Mouse (Mus musculus): ENCODE data around the gene Thoc3.

The Thoc3 gene

DNA sequence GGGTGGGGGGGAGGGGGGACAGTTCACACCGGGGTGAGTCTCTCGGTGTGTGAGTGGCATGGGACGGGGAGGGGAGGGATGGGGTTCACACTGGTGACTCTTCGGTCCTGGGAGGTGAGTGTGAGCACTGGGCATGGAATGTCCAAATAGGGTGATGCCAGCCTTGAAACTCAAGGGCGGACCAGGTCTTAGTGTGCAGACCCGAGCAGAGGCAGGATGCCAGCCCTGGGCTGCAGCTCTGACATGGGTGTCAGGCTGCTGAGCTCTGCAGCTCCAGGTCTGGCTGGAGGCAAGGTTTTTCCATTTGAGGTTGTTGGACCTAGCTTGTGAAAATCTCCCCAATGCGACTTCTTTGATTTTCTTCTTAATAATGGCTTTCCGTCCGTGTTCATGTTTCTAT, 37.5 kb downstream of the Thoc3 start:
- H3K4me1 ChIP-seq (replicated peaks; ENCODE audit: low read depth, low read length): no peaks in the 10 kb centered on the region

DNA sequence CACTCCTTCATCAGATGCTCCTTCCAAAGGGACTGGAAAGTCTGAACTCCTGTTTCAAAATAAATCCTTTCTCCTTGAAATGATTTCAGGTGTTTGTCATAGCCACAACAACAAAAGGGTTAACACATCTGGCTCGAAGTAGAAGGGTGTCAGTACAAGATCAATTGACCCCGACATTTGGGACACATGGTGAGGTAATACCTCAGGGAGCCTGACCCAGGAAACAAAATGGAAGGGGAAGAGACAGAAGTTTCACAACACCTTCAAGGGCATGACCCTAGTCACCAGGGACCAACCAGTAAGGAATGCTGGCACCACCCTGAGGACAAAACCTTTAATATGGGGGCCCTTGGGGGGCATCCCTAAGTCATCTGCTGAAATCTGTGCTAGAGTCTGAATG, 38.6 kb downstream of the Thoc3 start:
- Histone ChIP-seq H3K4me1 (replicated peaks; ENCODE audit: low read depth, low read length) (no peaks in the 10 kb centered on the region), H3K36me3 (ENCODE audit: insufficient read depth, low read length) (no peaks in the 10 kb centered on the region), H3K9me3 (ENCODE audit: low read length) (peaks cover 5% of the 10 kb centered on the region), H3K27me3 (ENCODE audit: insufficient read depth, low read length) (no peaks in the 10 kb centered on the region), H3K4me3 (replicated peaks; ENCODE audit: low read length) (no peak overlapping the region)
- no peak for TF ChIP-seq NANOG (IDR thresholded peaks at IDR 0.05; ENCODE audit: borderline replicate concordance, low read length)
- TF ChIP-seq POU5F1 (IDR thresholded peaks at IDR 0.05; ENCODE audit: borderline replicate concordance, low read length): no peak
- no peak for TF ChIP-seq CTCF (conservative IDR thresholded peaks at IDR 0.05; ENCODE audit: low read length)

More for the DNA sequence above, 37.5 kb downstream of the Thoc3 start:
- no peaks in the 10 kb centered on the region for H3K36me3 ChIP-seq (ENCODE audit: insufficient read depth, low read length)
- no peak overlapping the region for H3K4me3 ChIP-seq (replicated peaks; ENCODE audit: low read length)
- TF ChIP-seq POU5F1 (IDR thresholded peaks at IDR 0.05; ENCODE audit: borderline replicate concordance, low read length) (no peak), CTCF (conservative IDR thresholded peaks at IDR 0.05; ENCODE audit: low read length) (no peak), NANOG (IDR thresholded peaks at IDR 0.05; ENCODE audit: borderline replicate concordance, low read length) (no peak)
- H3K9me3 ChIP-seq (ENCODE audit: low read length): no peaks in the 10 kb centered on the region
- no peaks in the 10 kb centered on the region for H3K27me3 ChIP-seq (ENCODE audit: insufficient read depth, low read length)

DNA sequence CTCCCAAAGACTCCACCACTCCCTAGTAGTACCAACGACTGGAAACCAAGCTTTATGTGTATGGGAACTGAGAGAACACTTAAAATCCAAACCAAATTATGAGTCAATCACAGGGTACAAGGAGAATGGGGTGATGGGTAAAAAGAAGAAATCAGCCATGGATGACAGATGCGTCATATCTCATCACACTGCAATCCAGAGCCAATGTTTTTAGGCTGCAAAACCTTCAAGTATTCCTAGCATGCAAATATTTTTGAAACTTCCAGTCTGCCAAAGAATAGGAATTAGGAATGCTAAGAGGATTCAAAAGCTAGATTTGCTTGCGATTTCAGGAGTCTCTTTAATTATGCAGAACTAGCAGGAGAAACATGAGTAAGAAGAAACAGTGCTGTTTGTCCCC, 39.9 kb downstream of the Thoc3 start:
- TF ChIP-seq NANOG (IDR thresholded peaks at IDR 0.05; ENCODE audit: borderline replicate concordance, low read length): no peak
- no peak for TF ChIP-seq CTCF (conservative IDR thresholded peaks at IDR 0.05; ENCODE audit: low read length)
- no peak for TF ChIP-seq POU5F1 (IDR thresholded peaks at IDR 0.05; ENCODE audit: borderline replicate concordance, low read length)
- Histone ChIP-seq H3K36me3 (ENCODE audit: insufficient read depth, low read length) (no peaks in the 10 kb centered on the region), H3K4me3 (replicated peaks; ENCODE audit: low read length) (no peak overlapping the region), H3K4me1 (replicated peaks; ENCODE audit: low read depth, low read length) (no peaks in the 10 kb centered on the region), H3K9me3 (ENCODE audit: low read length) (peaks cover 18% of the 10 kb centered on the region), H3K27me3 (ENCODE audit: insufficient read depth, low read length) (no peaks in the 10 kb centered on the region)

DNA sequence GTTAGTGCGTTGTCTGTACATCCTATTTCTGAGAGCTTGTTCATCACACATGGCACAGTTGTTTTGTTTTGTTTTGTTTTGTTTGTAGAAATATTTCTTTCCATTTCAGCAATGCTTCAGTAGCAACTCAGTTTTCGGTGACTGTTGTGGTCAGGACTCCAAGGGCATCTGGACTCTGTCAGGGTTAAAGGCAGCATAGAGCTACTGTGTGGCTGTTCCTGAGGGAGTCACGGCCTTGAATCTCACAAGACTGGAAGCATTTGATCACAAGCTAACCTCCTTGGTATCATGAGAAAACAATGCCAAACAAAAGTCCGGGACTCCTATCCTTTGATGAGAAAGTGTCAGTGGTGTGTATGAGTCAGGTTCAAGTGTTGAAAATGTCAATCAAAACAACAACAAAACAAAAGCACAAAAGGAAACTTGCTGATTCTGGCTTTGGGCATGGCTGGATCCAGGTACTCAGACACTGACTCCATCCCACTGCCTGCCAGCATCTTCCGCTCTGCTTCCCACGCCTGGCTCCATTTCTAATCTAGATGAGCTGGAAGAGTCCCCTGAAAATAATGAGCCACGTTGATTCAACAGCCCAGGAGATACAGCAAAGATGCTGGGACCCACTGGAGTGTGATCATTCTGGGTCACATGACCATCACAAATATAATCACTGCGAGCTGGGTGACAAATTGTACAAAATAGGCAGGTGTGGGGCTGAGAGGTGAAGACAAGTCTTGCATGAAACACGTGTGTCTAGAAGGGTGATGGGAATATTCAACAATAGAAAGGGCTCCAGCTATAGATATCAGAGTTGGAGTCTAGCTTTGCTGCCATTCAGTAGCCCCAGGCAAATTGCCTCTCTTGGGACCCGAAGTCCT, 41.6 kb downstream of the Thoc3 start:
- TF ChIP-seq NANOG (IDR thresholded peaks at IDR 0.05; ENCODE audit: borderline replicate concordance, low read length): no peak
- no peak for TF ChIP-seq POU5F1 (IDR thresholded peaks at IDR 0.05; ENCODE audit: borderline replicate concordance, low read length)
- TF ChIP-seq CTCF (conservative IDR thresholded peaks at IDR 0.05; ENCODE audit: low read length): no peak
- H3K36me3 ChIP-seq (ENCODE audit: insufficient read depth, low read length): no peaks in the 10 kb centered on the region

DNA sequence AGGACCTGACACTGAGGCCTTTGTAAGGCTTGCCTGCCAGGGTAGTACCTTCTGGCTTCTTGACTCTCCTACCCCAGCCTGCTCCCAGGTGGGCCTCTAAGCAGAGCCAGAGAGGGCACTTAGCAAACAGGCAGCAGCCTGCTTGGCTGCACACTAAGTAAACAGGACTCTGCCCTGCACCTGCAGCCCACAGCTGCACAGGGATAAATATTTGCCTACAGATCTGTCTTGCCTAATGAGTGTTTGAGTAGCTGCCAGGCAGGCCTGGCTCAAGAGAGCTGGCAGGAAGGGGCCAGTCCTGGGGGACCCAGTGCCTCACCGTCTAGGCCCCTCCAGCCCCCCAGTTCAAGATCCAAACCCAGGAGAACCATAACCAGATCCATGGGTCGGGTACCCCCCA, 43.4 kb downstream of the Thoc3 start:
- H3K4me1 ChIP-seq (replicated peaks; ENCODE audit: low read depth, low read length): no peaks in the 10 kb centered on the region
- no peak for TF ChIP-seq POU5F1 (IDR thresholded peaks at IDR 0.05; ENCODE audit: borderline replicate concordance, low read length)
- no peak for TF ChIP-seq NANOG (IDR thresholded peaks at IDR 0.05; ENCODE audit: borderline replicate concordance, low read length)
- no peak for TF ChIP-seq CTCF (conservative IDR thresholded peaks at IDR 0.05; ENCODE audit: low read length)
- no peaks in the 10 kb centered on the region for H3K36me3 ChIP-seq (ENCODE audit: insufficient read depth, low read length)
- H3K4me3 ChIP-seq (replicated peaks; ENCODE audit: low read length): no peak overlapping the region
- H3K27me3 ChIP-seq (ENCODE audit: insufficient read depth, low read length): no peaks in the 10 kb centered on the region
- peaks cover 38% of the 10 kb centered on the region for H3K9me3 ChIP-seq (ENCODE audit: low read length)

More for the DNA sequence above, 41.6 kb downstream of the Thoc3 start:
- peaks cover 26% of the 10 kb centered on the region for H3K9me3 ChIP-seq (ENCODE audit: low read length)
- no peaks in the 10 kb centered on the region for H3K27me3 ChIP-seq (ENCODE audit: insufficient read depth, low read length)
- no peak overlapping the region for H3K4me3 ChIP-seq (replicated peaks; ENCODE audit: low read length)
- no peaks in the 10 kb centered on the region for H3K4me1 ChIP-seq (replicated peaks; ENCODE audit: low read depth, low read length)

DNA sequence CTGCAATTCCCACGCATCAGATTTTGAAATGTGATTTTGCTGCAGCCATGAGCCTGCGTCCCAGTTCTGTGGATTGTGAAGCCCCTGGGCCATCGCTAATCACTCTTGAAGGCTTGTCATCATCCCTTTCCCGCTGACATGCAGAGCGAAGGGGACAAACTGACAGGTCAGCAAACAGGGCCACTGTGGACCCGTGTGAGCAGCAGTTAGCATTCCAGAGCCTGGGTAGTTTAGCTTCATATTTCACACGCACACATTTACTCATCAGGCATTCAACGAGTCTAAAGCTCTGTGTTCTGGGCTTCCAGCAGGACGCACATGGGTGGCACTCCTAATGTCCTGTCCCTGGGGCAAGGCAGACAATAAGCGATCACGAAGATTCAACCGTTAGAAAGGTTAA, 48.4 kb downstream of the Thoc3 start:
- no peak for TF ChIP-seq NANOG (IDR thresholded peaks at IDR 0.05; ENCODE audit: borderline replicate concordance, low read length)
- TF ChIP-seq POU5F1 (IDR thresholded peaks at IDR 0.05; ENCODE audit: borderline replicate concordance, low read length): no peak
- no peak for TF ChIP-seq CTCF (conservative IDR thresholded peaks at IDR 0.05; ENCODE audit: low read length)
- Histone ChIP-seq H3K4me1 (replicated peaks; ENCODE audit: low read depth, low read length) (no peaks in the 10 kb centered on the region), H3K36me3 (ENCODE audit: insufficient read depth, low read length) (no peaks in the 10 kb centered on the region), H3K4me3 (replicated peaks; ENCODE audit: low read length) (no peak overlapping the region), H3K9me3 (ENCODE audit: low read length) (peaks cover 60% of the 10 kb centered on the region), H3K27me3 (ENCODE audit: insufficient read depth, low read length) (no peaks in the 10 kb centered on the region)

DNA sequence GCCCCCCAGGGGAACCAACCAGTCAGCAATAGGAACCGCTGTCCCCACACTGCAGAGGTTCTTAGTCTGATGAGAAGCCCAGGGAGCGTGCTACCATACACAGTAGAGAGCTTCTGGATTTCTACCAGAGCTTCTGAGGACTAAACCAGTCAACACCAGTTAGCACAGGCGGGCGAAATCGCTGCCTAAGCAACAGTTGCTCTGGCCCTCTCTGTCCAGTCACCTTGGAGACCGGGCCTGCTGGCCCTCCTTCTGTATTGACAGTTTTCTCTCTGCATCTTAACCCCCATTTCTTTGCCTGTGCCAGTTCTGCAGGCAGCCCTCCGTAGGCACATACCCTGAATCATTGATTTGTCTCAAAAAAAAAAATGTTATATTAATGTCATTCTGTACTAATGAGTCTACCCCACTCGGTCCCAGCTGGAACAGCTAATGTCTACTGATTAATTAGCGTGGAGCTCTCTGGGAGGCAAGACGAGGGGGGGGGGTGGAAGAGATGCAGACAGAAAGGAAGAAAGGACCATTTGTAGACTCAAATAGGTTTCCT, 49.8 kb downstream of the Thoc3 start:
- no peak for TF ChIP-seq CTCF (conservative IDR thresholded peaks at IDR 0.05; ENCODE audit: low read length)
- TF ChIP-seq NANOG (IDR thresholded peaks at IDR 0.05; ENCODE audit: borderline replicate concordance, low read length): no peak
- no peak for TF ChIP-seq POU5F1 (IDR thresholded peaks at IDR 0.05; ENCODE audit: borderline replicate concordance, low read length)
- Histone ChIP-seq H3K9me3 (ENCODE audit: low read length) (peaks cover 47% of the 10 kb centered on the region), H3K36me3 (ENCODE audit: insufficient read depth, low read length) (no peaks in the 10 kb centered on the region), H3K27me3 (ENCODE audit: insufficient read depth, low read length) (no peaks in the 10 kb centered on the region), H3K4me1 (replicated peaks; ENCODE audit: low read depth, low read length) (no peaks in the 10 kb centered on the region), H3K4me3 (replicated peaks; ENCODE audit: low read length) (no peak overlapping the region)

DNA sequence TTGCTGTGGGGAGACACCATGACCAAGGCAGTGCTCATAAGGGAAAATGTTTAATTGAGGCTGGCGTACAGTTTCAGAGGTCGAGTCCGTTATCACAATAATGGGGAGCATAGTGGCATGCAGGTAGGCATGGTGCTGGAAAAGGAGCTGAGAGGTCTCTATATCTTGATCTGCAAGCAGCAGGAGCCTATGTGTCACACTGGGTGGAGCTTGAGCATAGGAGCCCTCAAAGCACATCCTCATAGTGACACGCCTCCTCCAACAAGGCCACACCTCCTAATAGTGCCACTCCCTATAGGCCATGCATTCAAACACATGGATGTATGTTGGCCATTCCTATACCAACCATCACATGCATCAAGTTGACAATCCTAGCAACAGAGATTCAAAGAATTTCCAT, 53.6 kb downstream of the Thoc3 start:
- no peaks in the 10 kb centered on the region for H3K4me1 ChIP-seq (replicated peaks; ENCODE audit: low read depth, low read length)
- TF ChIP-seq POU5F1 (IDR thresholded peaks at IDR 0.05; ENCODE audit: borderline replicate concordance, low read length) (no peak), NANOG (IDR thresholded peaks at IDR 0.05; ENCODE audit: borderline replicate concordance, low read length) (no peak), CTCF (conservative IDR thresholded peaks at IDR 0.05; ENCODE audit: low read length) (no peak)

More for the DNA sequence above, 53.6 kb downstream of the Thoc3 start:
- Histone ChIP-seq H3K4me3 (replicated peaks; ENCODE audit: low read length) (no peak overlapping the region), H3K36me3 (ENCODE audit: insufficient read depth, low read length) (no peaks in the 10 kb centered on the region), H3K9me3 (ENCODE audit: low read length) (peaks cover 24% of the 10 kb centered on the region), H3K27me3 (ENCODE audit: insufficient read depth, low read length) (no peaks in the 10 kb centered on the region; the same call in 1 of the 2 replicates)
